Mouse (Mus musculus): ENCODE data around the gene Gal3st2. TPM values are rescaled to one million over a fixed set of nuclear protein-coding genes. Genes with fewer than 3 reads are reported as not detected.
"Not testable (repeated sequence)": the region's sequence is repeated elsewhere in the genome, so short reads cannot be mapped to it uniquely, and the experiment has no call there.

Gal3st2 gene
- polyA plus RNA-seq, 1 experiment: not detected

GRCm38 (mm10) chr1:93834671-93835150 is 26.4 kb upstream of the Gal3st2 start:
- TF ChIP-seq GATA1 (IDR thresholded peaks at IDR 0.05; ENCODE audit: borderline replicate concordance, low read length): no peak
- no peak for TF ChIP-seq FLI1 (IDR thresholded peaks at IDR 0.05; ENCODE audit: low read length)
- H3K36me3 ChIP-seq (replicated peaks; ENCODE audit: low read length): peaks cover 43% of the 10 kb centered on the region

GRCm38 (mm10) chr1:93835211-93835610 is 25.9 kb upstream of the Gal3st2 start:
- Histone ChIP-seq H3K36me3 (replicated peaks; ENCODE audit: low read length) (peaks cover 39% of the 10 kb centered on the region), H3K9me3 (no peaks in the 10 kb centered on the region), H3K4me3 (replicated peaks) (no peak overlapping the region), H3K27me3 (replicated peaks) (no peaks in the 10 kb centered on the region), H3K4me1 (peaks cover 17% of the 10 kb centered on the region)
- no peak for TF ChIP-seq FLI1 (IDR thresholded peaks at IDR 0.05; ENCODE audit: low read length)
- no peak for TF ChIP-seq GATA1 (IDR thresholded peaks at IDR 0.05; ENCODE audit: borderline replicate concordance, low read length)

More at GRCm38 (mm10) chr1:93834671-93835150, 26.4 kb upstream of the Gal3st2 start:
- Histone ChIP-seq H3K4me1 (peaks cover 17% of the 10 kb centered on the region), H3K27me3 (replicated peaks) (no peaks in the 10 kb centered on the region), H3K4me3 (replicated peaks) (no peak overlapping the region), H3K9me3 (no peaks in the 10 kb centered on the region)

DNA sequence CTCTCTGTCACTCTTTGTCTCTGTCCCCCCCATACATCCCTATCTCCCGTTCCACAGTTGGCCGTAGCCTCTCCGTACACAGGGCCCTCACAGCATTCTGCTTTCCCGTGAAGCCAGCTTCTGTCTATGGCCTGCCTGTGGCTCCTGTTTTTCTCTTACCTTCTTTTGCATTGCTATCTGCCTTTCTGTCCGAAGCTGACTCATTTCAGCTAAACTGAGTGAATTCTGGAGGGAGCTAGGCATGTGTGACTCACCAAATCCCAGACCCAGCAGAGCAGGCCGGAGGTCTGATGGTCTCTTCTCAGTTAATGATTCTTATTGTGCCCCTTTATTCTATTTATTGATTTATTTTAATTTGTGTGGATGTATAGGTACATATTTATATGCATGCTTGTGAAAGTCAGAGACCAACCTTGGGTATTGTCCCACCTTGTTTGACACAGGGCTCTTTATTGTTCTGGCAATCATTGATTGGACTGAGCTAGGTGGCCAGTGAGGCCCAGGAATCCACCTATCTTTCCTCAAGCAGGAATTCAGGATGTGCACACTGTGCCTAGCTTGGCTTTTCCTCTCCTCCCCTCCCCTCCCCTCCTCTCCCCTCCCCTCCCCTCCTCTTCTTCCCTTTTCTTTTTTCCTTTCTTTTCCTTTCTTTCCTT is 25.1 kb upstream of the Gal3st2 start:
- no peaks in the 10 kb centered on the region for H3K27me3 ChIP-seq (replicated peaks)

DNA sequence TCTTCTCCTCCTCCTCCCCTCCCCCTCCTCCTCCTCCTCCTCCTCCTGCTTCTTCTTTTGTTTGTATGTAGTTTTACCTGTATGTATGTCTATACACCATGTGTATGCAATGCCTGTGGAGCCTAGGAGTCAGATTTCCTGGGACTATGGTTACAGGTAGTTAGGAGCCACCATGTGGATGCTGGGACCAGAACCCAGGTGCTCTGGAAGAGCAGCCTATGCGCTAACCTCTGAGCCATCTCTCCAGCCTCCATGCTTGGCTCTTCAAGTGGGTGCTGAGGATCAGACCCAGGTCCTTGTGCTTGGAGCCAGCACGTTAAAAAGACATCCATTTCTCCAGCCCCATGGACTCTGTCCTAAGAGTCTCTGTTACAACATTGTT is 24.6 kb upstream of the Gal3st2 start:
- Histone ChIP-seq H3K4me3 (replicated peaks) (no peak overlapping the region), H3K4me1 (peaks cover 17% of the 10 kb centered on the region), H3K9me3 (no peaks in the 10 kb centered on the region), H3K27me3 (replicated peaks) (no peaks in the 10 kb centered on the region), H3K36me3 (replicated peaks; ENCODE audit: low read length) (peaks cover 39% of the 10 kb centered on the region)
- TF ChIP-seq FLI1 (IDR thresholded peaks at IDR 0.05; ENCODE audit: low read length) (no peak), GATA1 (IDR thresholded peaks at IDR 0.05; ENCODE audit: borderline replicate concordance, low read length) (no peak)

More for the DNA sequence above, 25.1 kb upstream of the Gal3st2 start:
- peaks cover 39% of the 10 kb centered on the region for H3K36me3 ChIP-seq (replicated peaks; ENCODE audit: low read length)
- TF ChIP-seq GATA1 (IDR thresholded peaks at IDR 0.05; ENCODE audit: borderline replicate concordance, low read length) (no peak), FLI1 (IDR thresholded peaks at IDR 0.05; ENCODE audit: low read length) (no peak)
- H3K4me3 ChIP-seq (replicated peaks): no peak overlapping the region
- H3K9me3 ChIP-seq: no peaks in the 10 kb centered on the region
- peaks cover 17% of the 10 kb centered on the region for H3K4me1 ChIP-seq

- no peak for TF ChIP-seq FLI1 (IDR thresholded peaks at IDR 0.05; ENCODE audit: low read length)
- no peak for TF ChIP-seq GATA1 (IDR thresholded peaks at IDR 0.05; ENCODE audit: borderline replicate concordance, low read length)
- Histone ChIP-seq H3K27me3 (replicated peaks) (no peaks in the 10 kb centered on the region), H3K4me3 (replicated peaks) (no peak overlapping the region), H3K36me3 (replicated peaks; ENCODE audit: low read length) (peaks cover 39% of the 10 kb centered on the region), H3K4me1 (peaks cover 17% of the 10 kb centered on the region), H3K9me3 (no peaks in the 10 kb centered on the region)
Measured at GRCm38 (mm10) chr1:93837335-93837734, 23.8 kb upstream of the Gal3st2 start.

GRCm38 (mm10) chr1:93838569-93838968 is 22.5 kb upstream of the Gal3st2 start:
- Histone ChIP-seq H3K36me3 (replicated peaks; ENCODE audit: low read length) (peaks cover 39% of the 10 kb centered on the region), H3K4me1 (peaks cover 13% of the 10 kb centered on the region)
- H3K27me3 ChIP-seq (replicated peaks); H3K4me3 ChIP-seq (replicated peaks); H3K9me3 ChIP-seq: not testable (repeated sequence)

GRCm38 (mm10) chr1:93845766-93846366 is 15.2 kb upstream of the Gal3st2 start:
- H3K4me3 ChIP-seq (replicated peaks); H3K4me1 ChIP-seq; H3K9me3 ChIP-seq; H3K27me3 ChIP-seq (replicated peaks); H3K36me3 ChIP-seq (replicated peaks; ENCODE audit: low read length): not testable (repeated sequence)

GRCm38 (mm10) chr1:93855790-93856189 is 5.3 kb upstream of the Gal3st2 start:
- H3K4me1 ChIP-seq; H3K9me3 ChIP-seq; H3K27me3 ChIP-seq (replicated peaks); H3K4me3 ChIP-seq (replicated peaks); H3K36me3 ChIP-seq (replicated peaks; ENCODE audit: low read length): not testable (repeated sequence)

- Histone ChIP-seq H3K4me1 (no peaks in the 10 kb centered on the region), H3K9me3 (no peaks in the 10 kb centered on the region), H3K4me3 (replicated peaks) (no peak overlapping the region), H3K36me3 (replicated peaks; ENCODE audit: low read length) (no peaks in the 10 kb centered on the region), H3K27me3 (replicated peaks) (no peaks in the 10 kb centered on the region)
- TF ChIP-seq GATA1 (IDR thresholded peaks at IDR 0.05; ENCODE audit: borderline replicate concordance, low read length) (no peak), FLI1 (IDR thresholded peaks at IDR 0.05; ENCODE audit: low read length) (no peak)
Measured at GRCm38 (mm10) chr1:93857370-93857769, 3.7 kb upstream of the Gal3st2 start.

- no peak overlapping the region for H3K4me3 ChIP-seq (replicated peaks)
- no peaks in the 10 kb centered on the region for H3K4me1 ChIP-seq
- no peaks in the 10 kb centered on the region for H3K9me3 ChIP-seq
- no peaks in the 10 kb centered on the region for H3K27me3 ChIP-seq (replicated peaks)
- no peaks in the 10 kb centered on the region for H3K36me3 ChIP-seq (replicated peaks; ENCODE audit: low read length)
- TF ChIP-seq FLI1 (IDR thresholded peaks at IDR 0.05; ENCODE audit: low read length) (no peak), GATA1 (IDR thresholded peaks at IDR 0.05; ENCODE audit: borderline replicate concordance, low read length) (no peak)
Measured at GRCm38 (mm10) chr1:93857991-93858390, 3.1 kb upstream of the Gal3st2 start.

DNA sequence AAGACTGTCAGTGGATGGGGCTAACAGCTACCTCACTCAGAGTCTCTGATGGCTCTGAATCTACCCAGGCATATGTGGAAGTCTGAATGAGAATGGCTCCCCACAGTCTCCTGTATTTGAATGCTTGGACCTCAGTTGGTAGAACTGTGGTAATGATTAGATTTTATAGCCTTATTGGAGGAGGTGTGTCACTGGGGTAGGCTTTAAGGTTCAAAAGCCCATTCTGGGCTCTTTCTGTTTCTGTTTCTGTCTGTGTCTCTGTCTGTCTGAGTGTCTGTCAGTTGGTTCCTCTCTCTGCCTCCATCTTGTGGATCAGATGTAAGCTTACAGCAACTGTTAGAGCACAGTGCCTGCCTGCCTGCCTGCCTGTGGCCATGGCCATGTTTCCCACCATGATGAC is 1.5 kb upstream of the Gal3st2 start:
- TF ChIP-seq FLI1 (IDR thresholded peaks at IDR 0.05; ENCODE audit: low read length): no peak
- TF ChIP-seq GATA1 (IDR thresholded peaks at IDR 0.05; ENCODE audit: borderline replicate concordance, low read length): no peak
- Histone ChIP-seq H3K27me3 (replicated peaks) (no peaks in the 10 kb centered on the region), H3K9me3 (no peaks in the 10 kb centered on the region), H3K4me1 (no peaks in the 10 kb centered on the region), H3K4me3 (replicated peaks) (no peak overlapping the region), H3K36me3 (replicated peaks; ENCODE audit: low read length) (no peaks in the 10 kb centered on the region)

DNA sequence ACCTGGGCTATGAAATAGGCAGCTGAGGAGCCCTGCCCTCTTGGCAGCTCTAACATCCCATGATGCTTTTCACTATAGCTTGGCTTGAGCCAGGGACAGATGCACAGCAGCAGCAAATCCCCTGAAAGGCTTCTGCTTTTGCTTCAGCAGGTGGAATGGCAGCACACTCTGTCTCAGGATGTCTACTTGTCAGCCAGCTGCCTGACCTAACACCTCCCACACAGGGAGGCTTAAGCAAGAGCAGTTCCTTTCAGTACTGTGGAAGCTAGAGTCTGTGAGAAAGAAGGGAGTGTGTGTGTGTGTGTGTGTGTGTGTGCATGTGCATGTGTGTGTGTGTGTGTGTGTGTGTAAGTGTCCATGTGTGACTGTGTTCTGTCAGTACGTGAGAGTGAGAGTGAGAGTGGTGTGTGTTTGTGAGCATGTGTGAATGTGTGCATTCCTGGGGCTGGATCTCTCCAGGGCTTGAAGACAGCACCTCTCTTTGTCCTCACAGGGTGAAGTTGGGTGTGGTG is 10.5 kb downstream of the Gal3st2 start:
- H3K36me3 ChIP-seq (replicated peaks; ENCODE audit: low read length); H3K4me3 ChIP-seq (replicated peaks); H3K27me3 ChIP-seq (replicated peaks); H3K9me3 ChIP-seq; H3K4me1 ChIP-seq: not testable (repeated sequence)

DNA sequence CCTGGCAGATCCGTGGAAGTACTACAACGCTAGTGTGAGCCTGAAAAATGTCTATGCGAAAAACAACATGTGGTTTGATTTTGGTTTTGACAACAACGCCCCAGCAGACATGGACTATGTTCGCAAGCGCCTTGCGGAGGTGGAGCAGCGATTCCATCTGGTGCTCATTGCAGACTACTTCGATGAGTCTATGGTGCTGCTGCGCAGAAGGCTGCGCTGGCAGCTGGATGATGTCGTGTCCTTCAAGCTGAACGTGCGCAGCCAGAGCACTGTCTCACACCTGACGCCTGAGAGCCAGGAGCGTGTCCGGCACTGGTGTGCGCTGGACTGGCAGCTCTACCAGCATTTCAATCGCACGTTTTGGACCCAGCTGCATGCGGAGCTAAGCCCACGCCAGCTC is 13.3 kb downstream of the Gal3st2 start:
- H3K4me3 ChIP-seq (replicated peaks); H3K9me3 ChIP-seq; H3K27me3 ChIP-seq (replicated peaks); H3K36me3 ChIP-seq (replicated peaks; ENCODE audit: low read length); H3K4me1 ChIP-seq: not testable (repeated sequence)

DNA sequence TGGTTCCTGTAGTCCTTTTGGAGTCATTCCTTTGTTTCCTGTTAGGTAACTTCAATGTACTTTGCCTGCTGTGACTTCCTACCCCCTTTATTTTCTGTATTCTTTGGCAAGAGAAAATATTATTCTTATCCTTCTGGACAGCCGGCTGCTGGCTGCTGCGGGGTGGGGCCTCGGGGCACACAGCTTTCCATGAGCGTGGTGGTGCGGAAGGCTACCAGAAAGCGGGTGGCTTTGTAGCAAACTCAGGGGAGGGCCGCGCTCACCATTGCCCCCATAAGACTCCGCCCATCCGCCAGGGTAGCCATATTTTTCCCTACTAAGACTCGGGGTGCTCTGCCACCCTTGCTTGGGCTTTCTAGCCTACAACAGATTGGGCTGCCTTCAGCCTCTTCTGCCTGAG is 20.7 kb downstream of the Gal3st2 start:
- H3K4me1 ChIP-seq; H3K36me3 ChIP-seq (replicated peaks; ENCODE audit: low read length); H3K4me3 ChIP-seq (replicated peaks); H3K9me3 ChIP-seq; H3K27me3 ChIP-seq (replicated peaks): not testable (repeated sequence)

- not testable (repeated sequence) for H3K4me3 ChIP-seq (replicated peaks); H3K4me1 ChIP-seq; H3K36me3 ChIP-seq (replicated peaks; ENCODE audit: low read length); H3K9me3 ChIP-seq; H3K27me3 ChIP-seq (replicated peaks)
Measured at GRCm38 (mm10) chr1:93890936-93891335, 29.8 kb downstream of the Gal3st2 start.
